Mouse (Mus musculus) G1E (cell line): Measurements from ENCODE around the gene Cfap161.

Source experiments
- CTCF ChIP-seq: IDR thresholded peaks from 2 replicates; pipeline ENCODE4 v1.5.1; 2012; ENCODE audit warnings: low read depth, low read length, inconsistent platforms, mixed read lengths
- GATA1 ChIP-seq: IDR thresholded peaks from 2 replicates; pipeline ENCODE4 v1.6.1; 2012; ENCODE audit warnings: borderline replicate concordance, low read length, inconsistent platforms, mixed read lengths
- GATA2 ChIP-seq: IDR thresholded peaks from 2 replicates; pipeline ENCODE4 v1.6.1; 2012; ENCODE audit warnings: low read depth, low read length, inconsistent platforms, borderline replicate concordance
- TAL1 ChIP-seq: conservative IDR thresholded peaks from 2 replicates; pipeline ENCODE4 v1.6.1; 2012; ENCODE audit warnings: low read depth, low read length, inconsistent platforms, mixed read lengths

DNA sequence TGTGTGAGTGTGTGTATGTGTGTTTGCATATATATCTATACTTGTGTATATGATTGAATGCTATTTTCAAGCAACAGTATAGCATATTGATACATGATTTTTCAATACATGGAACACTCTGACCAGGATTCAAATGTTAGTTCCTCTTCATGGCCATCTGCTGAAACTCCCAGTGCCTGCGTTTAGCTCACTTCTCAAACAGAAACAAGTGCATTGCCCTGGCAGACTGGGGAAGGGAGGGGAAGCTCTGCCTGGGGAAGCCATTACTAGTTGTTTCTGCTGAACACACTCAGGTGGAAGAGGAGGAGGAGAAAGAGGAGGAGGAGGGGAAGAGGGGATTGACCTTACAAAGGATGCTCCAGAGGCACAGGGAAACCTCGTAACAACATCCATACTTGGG, 52.7 kb downstream of the Cfap161 start:
- TF ChIP-seq CTCF: no peak
- no peak for TF ChIP-seq GATA1
- TF ChIP-seq TAL1: no peak
- TF ChIP-seq GATA2: no peak
